In the genomic region with DNA sequence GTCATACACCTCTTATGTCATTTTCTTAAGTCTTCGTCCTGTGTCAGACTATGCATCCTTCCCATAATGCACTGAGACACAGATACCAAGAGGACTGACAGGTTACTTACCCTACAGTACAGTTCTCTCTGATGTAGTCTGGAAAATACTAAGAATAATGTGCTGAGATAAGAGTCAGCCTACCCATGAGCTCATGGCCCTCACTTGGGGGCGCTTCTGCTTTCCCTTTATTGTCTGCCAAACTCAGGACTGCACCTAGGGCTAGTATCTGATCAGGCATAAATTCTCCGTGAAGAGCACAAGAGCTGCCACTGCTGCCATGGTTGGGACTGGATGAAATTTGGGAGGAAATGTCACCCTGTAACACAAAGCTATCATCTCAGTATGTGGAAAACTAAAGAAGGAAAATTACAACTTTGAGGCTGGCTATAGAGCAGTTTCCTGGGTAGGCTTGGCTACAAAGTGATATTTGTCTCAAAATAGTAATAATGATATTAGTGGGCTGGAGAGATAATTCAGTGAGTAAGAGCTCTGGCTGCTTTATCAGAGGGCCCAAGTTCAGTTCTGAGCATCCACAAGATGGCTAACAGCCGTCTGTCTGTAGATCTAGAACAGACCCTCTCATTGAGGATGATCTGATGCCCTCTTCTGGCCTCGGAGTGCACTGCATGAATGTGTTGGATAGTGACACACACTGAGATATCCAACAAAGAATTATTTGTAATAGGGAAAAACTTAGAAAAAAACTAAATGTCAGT, we compare ENCODE assay signal across 9 mouse cellular contexts. TPM values are rescaled to one million over a fixed set of nuclear protein-coding genes. Genes with fewer than 3 reads are reported as not detected.
A peak's percentile ranks its signal among the peaks of the same experiment; 100 is the strongest.
DNase-seq lines count a peak whose midpoint lies in the region; ATAC-seq lines count a peak whose summit lies in the region.
"Had no signal": no experiment of that assay in that cellular context is flagged by ENCODE, and none has a peak within 500 bp of the region (broad histone marks: within the 10 kb centered on the region; RNA-seq: fewer than 3 reads in every experiment).

No protein-coding gene starts in this region.

- peak; percentile 22 for DNase-seq in right cerebral cortex, adult 18-20 months
- DNase-seq in right cerebral cortex, postnatal 25 days, result no peak
- peak; percentile 67 to 91 for DNase-seq in adrenal gland, adult (ENCODE audit: inconsistent age in 2 of 2, low spot score in 1 of 2)
- DNase-seq in embryo, embryonic 10 days (ENCODE audit: low spot score), result peak; percentile 83
- DNase-seq in induced T-regulatory cell, adult 2 months (ENCODE audit: low read depth), result peak; percentile 77
- peak; percentile 68 for DNase-seq in liver, embryonic 11.5 days (ENCODE audit: low spot score)
- DNase-seq in ovary, postnatal 36 days (ENCODE audit: low spot score), result peak; percentile 59
- no peak for DNase-seq in yolk sac, embryonic 10.5 days (ENCODE audit: low spot score)

- no peaks in the 10 kb centered on the region for H3K9me3 ChIP-seq in liver, embryonic 11.5 days (ENCODE audit: control insufficient read depth, low read length)
- H3K9me3 ChIP-seq: hindbrain, embryonic 15.5 days had no signal

- no peaks in the 10 kb centered on the region for H3K27me3 ChIP-seq in liver, embryonic 11.5 days (replicated peaks; ENCODE audit: control insufficient read depth, insufficient read depth, low read length)
- H3K27me3 ChIP-seq: hindbrain, embryonic 15.5 days had no signal

- peak overlapping the region; percentile 47 for H3K27ac ChIP-seq in liver, embryonic 11.5 days (ENCODE audit: low read depth, low read length)
- H3K27ac ChIP-seq: hindbrain, embryonic 15.5 days had no signal

- H3K4me3 ChIP-seq in liver, embryonic 11.5 days (ENCODE audit: low read depth, low read length), result no peak overlapping the region
- H3K4me3 ChIP-seq: hindbrain, embryonic 15.5 days had no signal

- H3K9ac ChIP-seq in liver, embryonic 11.5 days (ENCODE audit: low read depth, low read length), result no peak overlapping the region
- H3K9ac ChIP-seq: hindbrain, embryonic 15.5 days had no signal

- WGBS in liver, embryonic 11.5 days, result 39% methylated on average over 5 of the region's 5 CpGs

- peak; percentile 66 for ATAC-seq in liver, embryonic 11.5 days (replicated peaks; ENCODE audit: low FRiP score)

- H3K4me1 ChIP-seq in liver, embryonic 11.5 days (replicated peaks; ENCODE audit: control insufficient read depth, insufficient read depth, low read length), result peaks cover 43% of the 10 kb centered on the region

- no peak overlapping the region for H3K4me2 ChIP-seq in liver, embryonic 11.5 days
- H3K4me2 ChIP-seq: hindbrain, embryonic 15.5 days had no signal

- peaks cover 4% of the 10 kb centered on the region for H3K36me3 ChIP-seq in liver, embryonic 11.5 days (ENCODE audit: control insufficient read depth, insufficient read depth, low read length)

RNA-seq across cellular contexts. Expression of gene Gm10401, which starts 21.8 kb away (rescaled TPM):
- 19.5 and 25.1 TPM in 2 replicates for polyA plus RNA-seq in liver, embryonic 11.5 days (2014; fragmentation: Nextera tagmentation; extraction: Ambion mirVana)

RNA-seq across cellular contexts. Expression of gene Acads, which starts 42.8 kb away (rescaled TPM):
- 35.5 and 37.4 TPM in 2 replicates for polyA plus RNA-seq in liver, embryonic 11.5 days (2014; fragmentation: Nextera tagmentation; extraction: Ambion mirVana)

RNA-seq across cellular contexts. Expression of gene Unc119b, which starts 58.5 kb away (rescaled TPM):
- 26.8 and 27.3 TPM in 2 replicates for polyA plus RNA-seq in liver, embryonic 11.5 days (2014; fragmentation: Nextera tagmentation; extraction: Ambion mirVana)

Comparison
In these comparisons a context has a peak if more than half of its experiments do, and no peak if none do; other contexts are left out.
1. DNase-seq: peak in right cerebral cortex, adult 18-20 months (single experiment), adrenal gland, adult (2 of 2), embryo, embryonic 10 days (single experiment), induced T-regulatory cell, adult 2 months (single experiment), liver, embryonic 11.5 days (single experiment) and ovary, postnatal 36 days (single experiment); none in right cerebral cortex, postnatal 25 days (single experiment) and yolk sac, embryonic 10.5 days (single experiment).